Mouse (Mus musculus) liver, embryonic 15.5 days (tissue): ENCODE measurements around the gene Ankrd34b. TPM values are rescaled to one million over a fixed set of nuclear protein-coding genes. Genes with fewer than 3 reads are reported as not detected.

Experiments
- polyA plus RNA-seq: library from polyadenylated mRNA; unstranded; fragments of >200 nt; fragmentation: Nextera tagmentation; extraction: Ambion mirVana; gene quantifications from 2 replicates; pipeline ENCODE4 v1.2.1, GENCODE M21; 2015

Ankrd34b gene
- polyA plus RNA-seq, 1 experiment from 2014 or later = 0.03 TPM

Other genes with a start within 250 kb of the Ankrd34b start
- gene Gm20379, start 119.9 kb upstream of the Ankrd34b start, polyA plus RNA-seq = 0.30 and 0.38 TPM in 2 replicates
- gene Dhfr, start 71.2 kb upstream of the Ankrd34b start, polyA plus RNA-seq = 14.3 and 15.9 TPM in 2 replicates
- 8.1 and 8.8 TPM in 2 replicates for gene Msh3, start 70.9 kb upstream of the Ankrd34b start, polyA plus RNA-seq
- gene Fam151b, start 58.1 kb downstream of the Ankrd34b start, polyA plus RNA-seq = 0.10 TPM in 1 of 2 replicates, not detected in the other
- gene Zfyve16, start 105.0 kb downstream of the Ankrd34b start, polyA plus RNA-seq = 1.5 and 1.6 TPM in 2 replicates
- not detected in 2 replicates for gene Spz1, start 150.3 kb downstream of the Ankrd34b start, polyA plus RNA-seq
- gene Serinc5, start 185.2 kb downstream of the Ankrd34b start, polyA plus RNA-seq = 17.3 and 20.1 TPM in 2 replicates